Mouse (Mus musculus): ENCODE results near the gene Glce. TPM values are rescaled to one million over a fixed set of nuclear protein-coding genes. Genes with fewer than 3 reads are reported as not detected.
A peak's percentile ranks its signal among the peaks of the same experiment; 100 is the strongest.

The Glce gene
- polyA plus RNA-seq, 1 experiment from 2014 or later = 21.9 TPM

- Histone ChIP-seq H3K4me1 (no peaks in the 10 kb centered on the region), H3K9ac (no peak overlapping the region), H3K4me2 (no peak overlapping the region), H3K27ac (no peak overlapping the region), H3K27me3 (no peaks in the 10 kb centered on the region), H3K36me3 (no peaks in the 10 kb centered on the region), H3K9me3 (no peaks in the 10 kb centered on the region), H3K4me3 (no peak overlapping the region)
- no peak for ATAC-seq (ENCODE audit: borderline replicate concordance, extremely low read depth, low FRiP score, low TSS enrichment)
- 74% methylated on average over 11 of the region's 11 CpGs for WGBS
These were observed 62.5 kb downstream of the Glce start for GRCm38 (mm10) chr9:62059941-62060340.

GRCm38 (mm10) chr9:62057881-62058506 is 64.5 kb downstream of the Glce start:
- no peak for ATAC-seq (ENCODE audit: borderline replicate concordance, extremely low read depth, low FRiP score, low TSS enrichment)
- Histone ChIP-seq H3K27ac (no peak overlapping the region), H3K9ac (no peak overlapping the region), H3K4me1 (no peaks in the 10 kb centered on the region), H3K9me3 (no peaks in the 10 kb centered on the region), H3K4me2 (no peak overlapping the region), H3K4me3 (no peak overlapping the region), H3K27me3 (no peaks in the 10 kb centered on the region), H3K36me3 (no peaks in the 10 kb centered on the region)
- 50% methylated on average over 7 of the region's 7 CpGs for WGBS

DNA sequence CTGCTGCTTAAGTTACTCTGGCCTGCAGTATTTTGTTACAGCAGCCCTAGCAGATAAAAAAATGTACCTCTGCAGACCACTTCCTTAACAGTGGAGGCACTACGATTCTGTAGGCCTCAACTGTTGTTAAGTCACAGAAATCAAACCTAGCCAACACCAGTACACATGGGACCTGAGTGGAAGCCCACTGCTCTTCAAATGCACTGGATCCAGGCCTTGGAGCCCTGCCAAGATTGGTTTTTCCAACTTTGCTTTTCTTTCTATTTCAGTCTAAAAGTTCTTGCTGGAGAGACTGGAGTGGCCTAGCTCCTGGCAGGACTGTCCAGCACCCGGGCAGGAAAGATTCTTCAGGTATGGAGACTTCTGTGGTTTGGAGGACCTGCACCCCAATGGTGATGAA is 66.2 kb downstream of the Glce start:
- Histone ChIP-seq H3K36me3 (no peaks in the 10 kb centered on the region), H3K27ac (no peak overlapping the region), H3K9ac (no peak overlapping the region), H3K27me3 (no peaks in the 10 kb centered on the region), H3K4me1 (no peaks in the 10 kb centered on the region), H3K4me2 (no peak overlapping the region), H3K9me3 (no peaks in the 10 kb centered on the region), H3K4me3 (no peak overlapping the region)
- ATAC-seq (ENCODE audit: borderline replicate concordance, extremely low read depth, low FRiP score, low TSS enrichment) = no peak
- 68% methylated on average over 2 of the region's 2 CpGs for WGBS

DNA sequence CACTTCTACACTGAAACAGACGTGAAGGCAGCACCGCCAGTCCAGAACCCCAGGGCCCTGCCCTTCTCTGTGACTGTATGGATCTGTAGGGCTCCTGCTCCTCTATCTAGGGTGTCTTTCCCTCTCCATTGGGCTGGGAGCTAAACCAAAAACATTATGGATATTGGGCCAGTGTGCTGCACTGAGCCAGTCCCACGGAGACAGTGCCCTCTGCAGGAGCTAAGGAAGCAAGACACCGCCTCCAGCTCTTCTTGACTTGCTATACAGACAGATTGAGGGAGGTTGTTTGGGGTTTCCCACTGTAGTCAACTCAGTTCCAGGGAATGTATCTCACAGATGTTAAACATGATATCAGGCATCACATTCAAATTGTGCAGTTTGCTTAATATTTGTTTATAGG is 71.7 kb downstream of the Glce start:
- H3K9me3 ChIP-seq = no peaks in the 10 kb centered on the region
- no peaks in the 10 kb centered on the region for H3K4me1 ChIP-seq
- no peak overlapping the region for H3K4me2 ChIP-seq
- no peak overlapping the region for H3K9ac ChIP-seq
- H3K27me3 ChIP-seq = no peaks in the 10 kb centered on the region
- 51% methylated on average over 4 of the region's 4 CpGs for WGBS
- no peak overlapping the region for H3K4me3 ChIP-seq
- H3K36me3 ChIP-seq = no peaks in the 10 kb centered on the region
- no peak overlapping the region for H3K27ac ChIP-seq
- no peak for ATAC-seq (ENCODE audit: borderline replicate concordance, extremely low read depth, low FRiP score, low TSS enrichment)

DNA sequence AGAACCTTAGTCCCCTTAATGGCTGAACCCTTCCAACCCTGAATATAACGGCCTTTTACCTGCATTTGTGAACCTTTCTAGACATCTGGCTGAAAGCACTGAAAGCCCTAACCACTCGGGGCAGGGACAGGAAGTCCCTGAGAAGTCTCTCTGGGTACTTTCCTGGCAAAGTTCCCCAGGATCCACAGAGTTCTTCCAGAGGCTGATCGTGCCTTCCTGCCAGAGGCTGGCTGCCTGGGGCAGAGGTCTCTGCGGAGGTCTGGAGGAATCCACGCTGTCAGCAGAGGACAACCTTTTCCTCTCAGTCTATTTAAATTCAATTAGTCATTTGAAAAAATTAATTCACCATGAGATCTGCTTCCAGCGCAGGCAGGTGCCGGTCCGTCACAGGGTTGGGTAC is 73.3 kb downstream of the Glce start:
- H3K36me3 ChIP-seq = no peaks in the 10 kb centered on the region
- H3K9me3 ChIP-seq = no peaks in the 10 kb centered on the region
- no peak for ATAC-seq (ENCODE audit: borderline replicate concordance, extremely low read depth, low FRiP score, low TSS enrichment)
- no peaks in the 10 kb centered on the region for H3K4me1 ChIP-seq
- H3K27ac ChIP-seq = no peak overlapping the region
- H3K27me3 ChIP-seq = no peaks in the 10 kb centered on the region
- no peak overlapping the region for H3K9ac ChIP-seq
- no peak overlapping the region for H3K4me2 ChIP-seq
- H3K4me3 ChIP-seq = no peak overlapping the region
- WGBS = 65% methylated on average over 8 of the region's 8 CpGs

GRCm38 (mm10) chr9:62042167-62042566 is 80.3 kb downstream of the Glce start:
- no peak overlapping the region for H3K9ac ChIP-seq
- ATAC-seq (ENCODE audit: borderline replicate concordance, extremely low read depth, low FRiP score, low TSS enrichment) = no peak
- WGBS = 69% methylated on average over 3 of the region's 3 CpGs
- no peaks in the 10 kb centered on the region for H3K4me1 ChIP-seq
- H3K27ac ChIP-seq = no peak overlapping the region
- H3K4me3 ChIP-seq = no peak overlapping the region
- no peaks in the 10 kb centered on the region for H3K9me3 ChIP-seq
- H3K27me3 ChIP-seq = peaks cover 3% of the 10 kb centered on the region; the same call in 1 of the 2 replicates
- H3K36me3 ChIP-seq = no peaks in the 10 kb centered on the region
- H3K4me2 ChIP-seq = no peak overlapping the region

DNA sequence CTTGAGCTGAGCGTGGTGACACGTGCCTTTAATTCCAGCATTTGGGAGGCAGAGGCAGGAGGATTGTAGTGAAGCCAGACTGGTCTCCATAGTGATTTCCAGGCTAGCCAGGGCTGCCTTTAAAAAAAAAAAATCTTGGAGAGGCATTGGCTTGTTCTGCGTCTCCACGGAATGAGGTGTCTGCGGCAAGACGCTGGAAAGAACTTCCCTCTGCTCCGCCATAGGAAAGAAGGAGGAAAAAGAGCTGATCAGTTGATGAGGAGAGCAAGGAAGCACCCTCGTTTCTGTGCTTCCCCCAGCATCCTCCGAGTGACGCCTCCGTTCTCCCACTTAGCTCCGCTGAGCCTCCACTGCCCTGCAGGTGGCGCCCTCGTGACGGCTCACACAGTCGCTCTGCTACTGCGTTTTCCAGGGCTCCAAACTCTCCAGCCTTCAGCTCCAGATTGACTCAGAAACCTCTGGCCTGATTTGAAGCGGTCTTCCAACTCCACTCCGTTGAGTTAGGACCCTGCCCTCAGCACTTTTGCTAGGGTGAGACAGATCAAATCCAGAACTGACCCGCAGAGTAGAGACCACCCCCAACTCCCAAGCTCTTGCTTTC is 82.3 kb downstream of the Glce start:
- peaks cover 3% of the 10 kb centered on the region; the same call in 1 of the 2 replicates for H3K27me3 ChIP-seq
- no peak overlapping the region for H3K9ac ChIP-seq
- H3K4me1 ChIP-seq = no peaks in the 10 kb centered on the region
- 9% methylated on average over 20 of the region's 20 CpGs for WGBS
- no peaks in the 10 kb centered on the region for H3K9me3 ChIP-seq
- peak; percentile 59; the same call in 1 of the 2 replicates for ATAC-seq (ENCODE audit: borderline replicate concordance, extremely low read depth, low FRiP score, low TSS enrichment)
- H3K4me2 ChIP-seq = peak overlapping the region; percentile 24
- H3K27ac ChIP-seq = no peak overlapping the region
- no peak overlapping the region for H3K4me3 ChIP-seq
- no peaks in the 10 kb centered on the region for H3K36me3 ChIP-seq

GRCm38 (mm10) chr9:62035806-62036205 is 86.6 kb downstream of the Glce start:
- Histone ChIP-seq H3K4me1 (no peaks in the 10 kb centered on the region), H3K4me3 (no peak overlapping the region), H3K36me3 (no peaks in the 10 kb centered on the region), H3K27ac (no peak overlapping the region), H3K27me3 (peaks cover 3% of the 10 kb centered on the region; the same call in 1 of the 2 replicates), H3K4me2 (no peak overlapping the region), H3K9me3 (no peaks in the 10 kb centered on the region), H3K9ac (no peak overlapping the region)
- 81% methylated on average over 1 of the region's 1 CpGs for whole genome bisulfite sequencing
- ATAC-seq (ENCODE audit: borderline replicate concordance, extremely low read depth, low FRiP score, low TSS enrichment) = no peak

- H3K4me1 ChIP-seq = peaks cover 2% of the 10 kb centered on the region; the same call in 1 of the 2 replicates
- peaks cover 3% of the 10 kb centered on the region for H3K27me3 ChIP-seq
- ATAC-seq (ENCODE audit: borderline replicate concordance, extremely low read depth, low FRiP score, low TSS enrichment) = no peak
- no peaks in the 10 kb centered on the region for H3K36me3 ChIP-seq
- H3K9ac ChIP-seq = no peak overlapping the region
- H3K27ac ChIP-seq = no peak overlapping the region
- WGBS = 85% methylated on average over 3 of the region's 3 CpGs
- no peak overlapping the region for H3K4me2 ChIP-seq
- no peak overlapping the region for H3K4me3 ChIP-seq
- H3K9me3 ChIP-seq = no peaks in the 10 kb centered on the region
These were observed 90.2 kb downstream of the Glce start for GRCm38 (mm10) chr9:62032206-62032605.

DNA sequence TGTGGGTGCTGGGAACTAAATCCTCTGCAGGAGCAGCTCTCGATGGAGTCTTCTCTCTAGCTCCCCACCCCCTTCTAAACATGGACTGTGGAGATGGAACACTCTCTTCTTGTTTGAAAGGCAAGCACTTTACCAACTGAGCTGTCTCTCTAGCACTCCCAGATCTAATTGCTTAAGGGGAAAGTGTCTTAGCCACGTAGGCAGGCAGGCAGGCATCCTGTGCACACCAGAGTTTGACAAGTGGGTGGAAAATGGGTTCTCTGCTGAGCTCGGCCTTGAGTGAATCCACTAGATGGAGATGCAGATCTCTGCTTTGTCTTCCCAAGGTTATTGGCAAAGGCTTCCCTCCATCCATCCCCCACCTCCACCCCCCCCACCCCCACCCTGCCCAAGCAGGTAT is 94.4 kb downstream of the Glce start:
- no peak overlapping the region for H3K9ac ChIP-seq
- H3K4me1 ChIP-seq = peaks cover 14% of the 10 kb centered on the region
- no peaks in the 10 kb centered on the region for H3K36me3 ChIP-seq
- H3K27ac ChIP-seq = no peak overlapping the region
- no peak for ATAC-seq (ENCODE audit: borderline replicate concordance, extremely low read depth, low FRiP score, low TSS enrichment)
- 26% methylated on average over 3 of the region's 3 CpGs for WGBS
- H3K9me3 ChIP-seq = no peaks in the 10 kb centered on the region
- H3K4me2 ChIP-seq = no peak overlapping the region
- peaks cover 19% of the 10 kb centered on the region for H3K27me3 ChIP-seq
- H3K4me3 ChIP-seq = no peak overlapping the region

DNA sequence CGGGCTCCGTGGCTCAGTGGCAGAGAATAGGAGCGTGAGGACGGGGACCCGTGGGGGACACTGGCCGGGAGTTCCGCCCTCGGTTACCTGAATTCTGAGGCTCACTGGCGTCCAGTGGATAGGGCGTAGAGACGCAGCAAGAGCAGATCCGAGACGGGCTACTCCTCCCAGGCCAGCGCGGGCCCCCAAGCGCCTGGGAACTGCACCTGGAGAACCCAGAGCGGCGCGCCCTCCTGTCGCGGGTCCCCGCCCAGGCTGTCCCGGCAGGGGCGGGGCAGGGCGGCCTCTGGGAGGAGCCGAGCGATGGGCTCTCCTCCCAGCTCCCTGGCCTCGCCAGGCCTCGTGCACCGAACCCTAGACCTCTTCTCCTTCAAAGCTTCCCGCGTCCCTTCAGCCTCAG is 95.9 kb downstream of the Glce start, which contains the start of gene Paqr5:
Paqr5 (minus strand) TSS at position 257 of the 400 bp plus-strand sequence.
- Histone ChIP-seq H3K27ac (no peak within 1 kb of the TSS), H3K4me3 (peak within 1 kb of the TSS; percentile 48), H3K4me2 (peak within 1 kb of the TSS; percentile 91), H3K27me3 (peaks cover 19% of the 10 kb centered on the region), H3K36me3 (no peaks in the 10 kb centered on the region), H3K4me1 (peaks cover 14% of the 10 kb centered on the region), H3K9me3 (no peaks in the 10 kb centered on the region), H3K9ac (peak within 1 kb of the TSS; percentile 35; the same call in 1 of the 2 replicates)
- WGBS = 0% methylated on average over 29 of the region's 32 CpGs
- peak; percentile 76 for ATAC-seq (ENCODE audit: borderline replicate concordance, extremely low read depth, low FRiP score, low TSS enrichment)

GRCm38 (mm10) chr9:62025056-62025455 is 97.4 kb downstream of the Glce start:
- no peak overlapping the region for H3K4me2 ChIP-seq
- peaks cover 14% of the 10 kb centered on the region for H3K4me1 ChIP-seq
- H3K27ac ChIP-seq = no peak overlapping the region
- WGBS = 43% methylated on average over 5 of the region's 5 CpGs
- no peak for ATAC-seq (ENCODE audit: borderline replicate concordance, extremely low read depth, low FRiP score, low TSS enrichment)
- H3K9ac ChIP-seq = no peak overlapping the region
- H3K9me3 ChIP-seq = no peaks in the 10 kb centered on the region
- H3K4me3 ChIP-seq = no peak overlapping the region
- peaks cover 19% of the 10 kb centered on the region for H3K27me3 ChIP-seq
- H3K36me3 ChIP-seq = no peaks in the 10 kb centered on the region
